In genomic region chr15:80831170-80831569, GRCm38 (mm10) we compare ENCODE assay signal across 20 mouse cellular contexts.
DNase-seq lines count a peak whose midpoint lies in the region; ATAC-seq and TF ChIP-seq lines count a peak whose summit lies in the region.
"Had no signal": no experiment of that assay in that cellular context is flagged by ENCODE, and none has a peak within 500 bp of the region (broad histone marks: within the 10 kb centered on the region; RNA-seq: fewer than 3 reads in every experiment).

No protein-coding gene starts in this region.

- H3K9me3 ChIP-seq in heart, embryonic 13.5 days, result no peaks in the 10 kb centered on the region
- H3K9me3 ChIP-seq in heart, embryonic 10.5 days, result no peaks in the 10 kb centered on the region
- no peaks in the 10 kb centered on the region for H3K9me3 ChIP-seq in MEL (replicated peaks; ENCODE audit: insufficient read depth, low read length)
- no peaks in the 10 kb centered on the region for H3K9me3 ChIP-seq in liver, embryonic 13.5 days (replicated peaks)
- H3K9me3 ChIP-seq in embryonic facial prominence, embryonic 10.5 days, result no peaks in the 10 kb centered on the region
- H3K9me3 ChIP-seq: embryonic facial prominence, embryonic 15.5 days; forebrain, embryonic 10.5 days; hindbrain, embryonic 12.5 days had no signal

- H3K9ac ChIP-seq in heart, embryonic 13.5 days, result no peak overlapping the region
- H3K9ac ChIP-seq in MEL (ENCODE audit: control insufficient read depth, low read depth, low read length, poor library complexity, severe bottlenecking), result peak overlapping the region; percentile 39
- peak overlapping the region; percentile 28; the same call in 1 of the 2 replicates for H3K9ac ChIP-seq in liver, embryonic 13.5 days
- H3K9ac ChIP-seq: embryonic facial prominence, embryonic 15.5 days; hindbrain, embryonic 12.5 days had no signal

- no peak for TF ChIP-seq RAD21 in MEL (IDR thresholded peaks at IDR 0.05; ENCODE audit: low read depth, low read length)

- H3K27ac ChIP-seq in heart, embryonic 13.5 days (replicated peaks), result peak overlapping the region; percentile 48; the same call in 1 of the 2 replicates
- no peak overlapping the region for H3K27ac ChIP-seq in heart, embryonic 10.5 days
- peak overlapping the region; percentile 83 for H3K27ac ChIP-seq in MEL (ENCODE audit: control insufficient read depth, low read depth, low read length)
- H3K27ac ChIP-seq in liver, embryonic 13.5 days, result peak overlapping the region; percentile 63
- H3K27ac ChIP-seq in small intestine, adult 2 months (ENCODE audit: insufficient read depth, low read depth, low read length), result peak overlapping the region; percentile 0; the same call in 1 of the 2 replicates
- H3K27ac ChIP-seq in embryonic facial prominence, embryonic 10.5 days (replicated peaks), result no peak overlapping the region
- H3K27ac ChIP-seq: embryonic facial prominence, embryonic 15.5 days; forebrain, embryonic 10.5 days; gastrocnemius, adult 2 months; hindbrain, embryonic 12.5 days had no signal

- no peaks in the 10 kb centered on the region for H3K36me3 ChIP-seq in heart, embryonic 13.5 days
- no peaks in the 10 kb centered on the region for H3K36me3 ChIP-seq in heart, embryonic 10.5 days
- peaks cover 0 to 39% of the 10 kb centered on the region in 2 experiments; a peak in 2 of 4 replicates for H3K36me3 ChIP-seq in MEL (ENCODE audit: control insufficient read depth in 1 of 2, insufficient read depth in 2 of 2, low read length in 2 of 2)
- peaks cover 7% of the 10 kb centered on the region; the same call in 1 of the 2 replicates for H3K36me3 ChIP-seq in liver, embryonic 13.5 days
- H3K36me3 ChIP-seq in small intestine, adult 2 months (ENCODE audit: control insufficient read depth, insufficient read depth, low read length), result 0 out of 2 replicates have a peak, but pooled peaks cover 2% of the 10 kb centered on the region
- H3K36me3 ChIP-seq in embryonic facial prominence, embryonic 10.5 days (replicated peaks), result no peaks in the 10 kb centered on the region; the same call in 1 of the 2 replicates
- H3K36me3 ChIP-seq: embryonic facial prominence, embryonic 15.5 days; hindbrain, embryonic 12.5 days had no signal

- no peak overlapping the region for H3K4me3 ChIP-seq in heart, embryonic 13.5 days
- no peak overlapping the region for H3K4me3 ChIP-seq in heart, embryonic 10.5 days
- H3K4me3 ChIP-seq in MEL (ENCODE audit: control insufficient read depth in 1 of 2, insufficient read depth in 1 of 2, low read depth in 2 of 2, low read length in 2 of 2), result peak overlapping the region in 1 of 2 experiments; percentile 15; a peak in 1 of 4 replicates
- no peak overlapping the region for H3K4me3 ChIP-seq in liver, embryonic 13.5 days (replicated peaks)
- H3K4me3 ChIP-seq in small intestine, adult 2 months (ENCODE audit: low read depth, low read length), result no peak overlapping the region
- no peak overlapping the region for H3K4me3 ChIP-seq in embryonic facial prominence, embryonic 10.5 days
- H3K4me3 ChIP-seq: embryonic facial prominence, embryonic 15.5 days; erythroblast, embryonic 14.5 days; forebrain, embryonic 10.5 days; gastrocnemius, adult 2 months; hindbrain, embryonic 12.5 days had no signal

- no peak for TF ChIP-seq POLR2A in MEL (IDR thresholded peaks at IDR 0.05; ENCODE audit: control insufficient read depth in 1 of 2, insufficient read depth in 1 of 2, low read depth in 1 of 2, low read length in 2 of 2, poor library complexity in 1 of 2)
- TF ChIP-seq POLR2A in small intestine, adult 2 months (IDR thresholded peaks at IDR 0.05; ENCODE audit: low read depth, low read length), result no peak

- H3K27me3 ChIP-seq in heart, embryonic 13.5 days (replicated peaks), result no peaks in the 10 kb centered on the region
- no peaks in the 10 kb centered on the region for H3K27me3 ChIP-seq in heart, embryonic 10.5 days (ENCODE audit: insufficient read depth, poor library complexity, severe bottlenecking)
- no peaks in the 10 kb centered on the region for H3K27me3 ChIP-seq in MEL (ENCODE audit: control insufficient read depth in 1 of 2, insufficient read depth in 2 of 2, low read length in 2 of 2)
- no peaks in the 10 kb centered on the region for H3K27me3 ChIP-seq in liver, embryonic 13.5 days
- H3K27me3 ChIP-seq in small intestine, adult 2 months (ENCODE audit: control insufficient read depth, insufficient read depth, low read length), result no peaks in the 10 kb centered on the region
- H3K27me3 ChIP-seq in embryonic facial prominence, embryonic 10.5 days (replicated peaks; ENCODE audit: low read depth, poor library complexity, severe bottlenecking), result no peaks in the 10 kb centered on the region
- H3K27me3 ChIP-seq: CH12.LX; embryonic facial prominence, embryonic 15.5 days; hindbrain, embryonic 12.5 days had no signal

- H3K4me2 ChIP-seq in heart, embryonic 13.5 days, result no peak overlapping the region
- H3K4me2 ChIP-seq in liver, embryonic 13.5 days, result peak overlapping the region; percentile 50
- H3K4me2 ChIP-seq: embryonic facial prominence, embryonic 15.5 days; hindbrain, embryonic 12.5 days had no signal

- DNase-seq in heart, embryonic 10.5 days (ENCODE audit: low spot score), result no peak
- peak; percentile 46 for DNase-seq in MEL (ENCODE audit: low read depth, low spot score)
- no peak for DNase-seq in liver, embryonic 13.5 days
- DNase-seq in embryonic facial prominence, embryonic 10.5 days (ENCODE audit: low spot score), result no peak
- DNase-seq: adrenal gland, adult 8-10 months; adrenal gland, postnatal 36 days; cerebellum, adult 2 months; cerebellum, postnatal 10 days; gastrocnemius, adult 2 months; gastrocnemius, postnatal 25 days; heart, postnatal 4 days had no signal

- peaks cover 63% of the 10 kb centered on the region for H3K4me1 ChIP-seq in heart, embryonic 13.5 days
- peaks cover 37% of the 10 kb centered on the region for H3K4me1 ChIP-seq in heart, embryonic 10.5 days
- peaks cover 24 to 39% of the 10 kb centered on the region in 2 experiments for H3K4me1 ChIP-seq in MEL (ENCODE audit: control insufficient read depth in 1 of 2, insufficient read depth in 2 of 2, low read length in 2 of 2)
- peaks cover 90% of the 10 kb centered on the region for H3K4me1 ChIP-seq in liver, embryonic 13.5 days (replicated peaks)
- H3K4me1 ChIP-seq in small intestine, adult 2 months (ENCODE audit: control insufficient read depth, insufficient read depth, insufficient read length, low read length), result peaks cover 12% of the 10 kb centered on the region; the same call in 1 of the 2 replicates
- H3K4me1 ChIP-seq in embryonic facial prominence, embryonic 10.5 days, result no peaks in the 10 kb centered on the region
- H3K4me1 ChIP-seq: forebrain, embryonic 10.5 days had no signal

- no peak for ATAC-seq in heart, embryonic 13.5 days (ENCODE audit: extremely low read depth, insufficient number of reproducible peaks, low FRiP score, low TSS enrichment)
- no peak for ATAC-seq in liver, embryonic 13.5 days (ENCODE audit: low read depth)
- ATAC-seq: forebrain, embryonic 14.5 days; hindbrain, embryonic 16.5 days had no signal

- TF ChIP-seq CTCF in MEL (IDR thresholded peaks at IDR 0.05 in 2 of 3, conservative IDR thresholded peaks at IDR 0.05 in 1 of 3; ENCODE audit: control insufficient read depth in 1 of 3, insufficient read depth in 1 of 3, low read depth in 2 of 3, low read length in 3 of 3, poor library complexity in 1 of 3, severe bottlenecking in 1 of 3), result no peak
- no peak for TF ChIP-seq CTCF in small intestine, adult 2 months (IDR thresholded peaks at IDR 0.05; ENCODE audit: extremely low read depth, insufficient read length, insufficient replicate concordance, low read depth, low read length)

- WGBS in heart, embryonic 13.5 days, result 38% methylated on average over 3 of the region's 3 CpGs
- 28% methylated on average over 3 of the region's 3 CpGs for WGBS in heart, embryonic 10.5 days
- WGBS in liver, embryonic 13.5 days (ENCODE audit: insufficient replicate concordance), result 30% methylated on average over 3 of the region's 3 CpGs
- 31% methylated on average over 3 of the region's 3 CpGs for WGBS in small intestine, adult 2 months
- 82% methylated on average over 3 of the region's 3 CpGs for WGBS in embryonic facial prominence, embryonic 10.5 days

- peaks cover 12% of the 10 kb centered on the region for H3K79me2 ChIP-seq in MEL (ENCODE audit: control insufficient read depth, insufficient read depth, low read length, poor library complexity)

- peak; percentile 56 to 64; a peak in 2 of 4 replicates for TF ChIP-seq EP300 in MEL (IDR thresholded peaks at IDR 0.05; ENCODE audit: low read depth in 1 of 2, low read length in 2 of 2)

TF ChIP-seq in MEL, 35 proteins besides CTCF, POLR2A, EP300 and RAD21:
- TF ChIP-seq NRF1 (IDR thresholded peaks at IDR 0.05; ENCODE audit: insufficient read depth, low read depth, low read length, poor library complexity, severe bottlenecking), result no peak
- peak; percentile 90 for TF ChIP-seq GATA1 (IDR thresholded peaks at IDR 0.05; ENCODE audit: low read depth, low read length)
- peak; percentile 57; the same call in 1 of the 2 replicates for TF ChIP-seq SIN3A (IDR thresholded peaks at IDR 0.05; ENCODE audit: low read length)
- TF ChIP-seq TCF12 (IDR thresholded peaks at IDR 0.05; ENCODE audit: low read depth, low read length), result peak; percentile 73
- TF ChIP-seq ETS1 (IDR thresholded peaks at IDR 0.05; ENCODE audit: low read depth, low read length), result peak; percentile 59; the same call in 1 of the 2 replicates

Comparison
In these comparisons a context has a peak if more than half of its experiments do, and no peak if none do; other contexts are left out.
1. H3K27ac ChIP-seq: peak in heart, embryonic 13.5 days (single experiment), MEL (single experiment), liver, embryonic 13.5 days (single experiment) and small intestine, adult 2 months (single experiment); none in heart, embryonic 10.5 days (single experiment) and embryonic facial prominence, embryonic 10.5 days (single experiment).